Mouse (Mus musculus) limb, embryonic 13.5 days (tissue): ENCODE data around the gene Ppp1r14b. TPM values are rescaled to one million over a fixed set of nuclear protein-coding genes. Genes with fewer than 3 reads are reported as not detected.
A peak's percentile ranks its signal among the peaks of the same experiment; 100 is the strongest.
"Not testable (repeated sequence)": the region's sequence is repeated elsewhere in the genome, so short reads cannot be mapped to it uniquely, and the experiment has no call there.

Experiments used
- ATAC-seq: fragments of 200-750 bp; cut with Nextera tagmentation; 2 replicates; pipeline ENCODE4 v1.8.0; 2017; ENCODE audit warnings: low read depth, moderate number of reproducible peaks, moderate TSS enrichment; ENCODE audit not compliant: low FRiP score
- H3K27ac ChIP-seq: fragments of 300-500 bp; sonication (generic); 2 replicates; pipeline ENCODE4 v1.5.1; 2015; ENCODE audit warnings: inconsistent platforms, mild to moderate bottlenecking, moderate library complexity
- H3K27me3 ChIP-seq: fragments of 300-500 bp; sonication (generic); 2 replicates; pipeline ENCODE4 v1.6.1; 2015; ENCODE audit warnings: mild to moderate bottlenecking, inconsistent platforms
- H3K36me3 ChIP-seq: fragments of 300-500 bp; sonication (generic); 2 replicates; pipeline ENCODE4 v1.6.1; 2015; ENCODE audit warnings: inconsistent platforms, mild to moderate bottlenecking, moderate library complexity
- H3K4me1 ChIP-seq: fragments of 300-500 bp; sonication (generic); 2 replicates; pipeline ENCODE4 v1.6.1; 2015; ENCODE audit warnings: inconsistent platforms
- H3K4me2 ChIP-seq: fragments of 300-500 bp; sonication (generic); replicated peaks from 2 replicates; pipeline ENCODE4 v1.6.1; 2015; ENCODE audit warnings: inconsistent platforms, mild to moderate bottlenecking, moderate library complexity
- H3K4me3 ChIP-seq: fragments of 300-500 bp; sonication (generic); 2 replicates; pipeline ENCODE4 v1.5.1; 2015; ENCODE audit warnings: moderate library complexity, mild to moderate bottlenecking, inconsistent platforms
- H3K9ac ChIP-seq: fragments of 300-500 bp; sonication (generic); 2 replicates; pipeline ENCODE4 v1.6.1; 2015; ENCODE audit warnings: mild to moderate bottlenecking, inconsistent platforms
- H3K9me3 ChIP-seq: fragments of 300-500 bp; sonication (generic); 2 replicates; pipeline ENCODE4 v1.6.1; 2016; ENCODE audit warnings: inconsistent platforms
- WGBS: fragments of 180-500 bp; shearing (Covaris S2); methylation state at CpG from one replicate; pipeline ENCODE4 v1.1.7; 2015; 5-methylcytosine and 5-hydroxymethylcytosine counted together
- polyA plus RNA-seq: library from polyadenylated mRNA; unstranded; fragments of >200 nt; fragmentation: Nextera tagmentation; extraction: Ambion mirVana; gene quantifications from 2 replicates; pipeline ENCODE4 v1.2.1, GENCODE M21; 2015

The Ppp1r14b gene
- polyA plus RNA-seq, 1 experiment from 2014 or later: 151 TPM

- peak; percentile 90 for ATAC-seq
- peak overlapping the region; percentile 82 for H3K9ac ChIP-seq
These were observed 5.0 kb downstream of the Ppp1r14b start for GRCm38 (mm10) chr19:6979486-6980380.

GRCm38 (mm10) chr19:6980381-6981093 lies 5.8 kb downstream of the Ppp1r14b start, which contains the start of gene Fkbp2:
Gene Fkbp2 (minus strand): TSS chr19:6980501.
- Histone ChIP-seq H3K4me2 (peak within 1 kb of the TSS; percentile 93), H3K36me3 (peaks cover 55% of the 10 kb centered on the region), H3K4me1 (peaks cover 47% of the 10 kb centered on the region), H3K9me3 (no peaks in the 10 kb centered on the region), H3K27me3 (no peaks in the 10 kb centered on the region), H3K27ac (peak within 1 kb of the TSS; percentile 87), H3K9ac (peak within 1 kb of the TSS; percentile 82), H3K4me3 (peak within 1 kb of the TSS; percentile 70)
- peak; percentile 88 for ATAC-seq
- 1% methylated on average over 38 of the region's 38 CpGs for WGBS

More at GRCm38 (mm10) chr19:6979486-6980380, 5.0 kb downstream of the Ppp1r14b start:
- Histone ChIP-seq H3K4me3 (peak overlapping the region; percentile 70), H3K27ac (peak overlapping the region; percentile 87), H3K36me3 (peaks cover 47% of the 10 kb centered on the region), H3K27me3 (no peaks in the 10 kb centered on the region), H3K4me1 (peaks cover 47% of the 10 kb centered on the region), H3K9me3 (no peaks in the 10 kb centered on the region), H3K4me2 (peak overlapping the region; percentile 93)
- WGBS: 1% methylated on average over 59 of the region's 59 CpGs

GRCm38 (mm10) chr19:6981465-6981864 lies 6.7 kb downstream of the Ppp1r14b start:
- 90% methylated on average over 4 of the region's 4 CpGs for WGBS
- ATAC-seq: no peak
- peak overlapping the region; percentile 70 for H3K4me3 ChIP-seq
- H3K4me1 ChIP-seq: peaks cover 46% of the 10 kb centered on the region
- H3K9me3 ChIP-seq: no peaks in the 10 kb centered on the region
- peak overlapping the region; percentile 93 for H3K4me2 ChIP-seq
- no peaks in the 10 kb centered on the region for H3K27me3 ChIP-seq
- H3K9ac ChIP-seq: 0 out of 2 replicates have a peak overlapping the region, but pooled peaks have one; percentile 35
- no peak overlapping the region for H3K27ac ChIP-seq
- peaks cover 56% of the 10 kb centered on the region for H3K36me3 ChIP-seq

GRCm38 (mm10) chr19:6983621-6984020 lies 8.9 kb downstream of the Ppp1r14b start:
- Histone ChIP-seq H3K27ac (no peak overlapping the region), H3K36me3 (peaks cover 41% of the 10 kb centered on the region), H3K9ac (no peak overlapping the region), H3K27me3 (no peaks in the 10 kb centered on the region), H3K4me3 (no peak overlapping the region), H3K4me2 (no peak overlapping the region), H3K9me3 (no peaks in the 10 kb centered on the region), H3K4me1 (peaks cover 36% of the 10 kb centered on the region)
- ATAC-seq: no peak
- 95% methylated on average over 5 of the region's 5 CpGs for WGBS

DNA sequence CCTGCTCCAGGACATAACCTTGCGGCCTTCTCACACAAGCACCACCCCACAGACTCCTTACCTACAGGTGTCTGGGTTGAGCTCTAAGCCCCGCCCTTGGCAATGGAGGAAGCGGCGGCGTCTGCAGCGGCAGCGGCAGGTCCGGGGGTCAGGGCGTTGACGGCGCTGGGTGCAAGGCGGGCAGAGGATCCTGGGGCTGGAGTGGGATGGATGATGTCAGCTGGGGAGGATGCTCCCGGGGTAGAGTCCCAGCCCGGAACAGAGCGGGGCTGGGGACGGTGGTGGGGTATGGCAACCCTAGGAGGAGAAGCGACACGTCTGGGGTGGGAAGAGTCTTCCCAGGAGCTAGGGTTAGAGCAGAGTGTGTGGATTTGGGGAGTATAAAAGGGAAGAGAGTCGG lies 10.5 kb downstream of the Ppp1r14b start:
- no peaks in the 10 kb centered on the region for H3K9me3 ChIP-seq
- ATAC-seq: no peak
- no peak overlapping the region for H3K4me3 ChIP-seq
- peaks cover 42% of the 10 kb centered on the region for H3K36me3 ChIP-seq
- H3K4me2 ChIP-seq: no peak overlapping the region
- H3K27me3 ChIP-seq: no peaks in the 10 kb centered on the region
- H3K27ac ChIP-seq: no peak overlapping the region
- H3K4me1 ChIP-seq: peaks cover 27% of the 10 kb centered on the region
- WGBS: 80% methylated on average over 19 of the region's 19 CpGs
- H3K9ac ChIP-seq: 0 out of 2 replicates have a peak overlapping the region, but pooled peaks have one; percentile 94

- no peak for ATAC-seq
- Histone ChIP-seq H3K36me3 (peaks cover 42% of the 10 kb centered on the region), H3K9ac (peak overlapping the region; percentile 94), H3K27me3 (no peaks in the 10 kb centered on the region), H3K4me1 (peaks cover 23% of the 10 kb centered on the region), H3K9me3 (no peaks in the 10 kb centered on the region), H3K4me2 (peak overlapping the region; percentile 90), H3K4me3 (peak overlapping the region; percentile 87), H3K27ac (0 out of 2 replicates have a peak overlapping the region, but pooled peaks have one; percentile 83)
- WGBS: 82% methylated on average over 10 of the region's 10 CpGs
These were observed 11.4 kb downstream of the Ppp1r14b start for GRCm38 (mm10) chr19:6985951-6986708.

DNA sequence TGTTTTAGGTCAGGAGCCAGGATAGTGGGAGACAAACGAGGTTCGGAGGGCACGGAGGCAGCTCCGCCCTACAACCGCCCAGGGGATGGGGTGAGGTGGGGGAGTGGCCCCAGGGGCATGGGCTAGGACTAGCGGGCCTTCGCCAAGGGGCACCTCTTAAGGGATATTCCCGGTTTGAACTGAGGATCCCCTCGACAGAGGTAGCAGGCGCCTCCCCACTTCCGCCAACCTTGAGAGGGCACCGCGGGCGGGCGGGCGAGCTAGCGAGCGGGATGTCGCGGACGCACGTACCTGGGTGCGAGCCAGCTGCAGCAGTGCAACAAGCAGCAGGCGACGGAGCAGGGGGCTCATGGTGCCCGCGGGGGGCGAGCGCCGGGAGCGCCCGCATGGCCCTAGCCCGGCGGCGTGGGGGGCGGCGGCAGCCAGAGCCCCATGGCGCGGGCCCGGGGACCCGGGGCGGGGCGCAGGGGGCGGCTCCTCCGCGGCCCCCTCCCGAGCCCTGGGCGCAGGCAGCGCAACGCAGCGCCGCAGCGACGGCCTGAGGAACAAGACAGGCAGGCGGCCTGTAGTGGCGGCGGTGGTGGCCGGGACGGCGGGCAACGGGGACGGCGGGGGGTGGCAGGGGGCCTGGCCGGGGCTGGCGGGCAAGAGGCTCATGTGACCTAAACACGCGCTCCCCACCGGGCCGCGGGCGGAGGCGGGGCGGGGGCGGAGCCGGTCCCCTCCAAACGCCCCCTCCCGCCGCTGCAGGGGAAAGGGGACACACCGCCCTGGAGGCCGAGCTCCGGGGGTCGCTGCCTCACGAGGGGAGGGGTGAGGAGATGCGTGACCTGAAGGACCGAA lies 12.5 kb downstream of the Ppp1r14b start, which contains the start of gene Vegfb:
Gene Vegfb, minus strand, starts transcription at position 591 of the 843 bp plus-strand sequence.
- H3K9me3 ChIP-seq: no peaks in the 10 kb centered on the region
- peaks cover 34% of the 10 kb centered on the region for H3K36me3 ChIP-seq
- H3K4me1 ChIP-seq: peaks cover 26% of the 10 kb centered on the region
- 2% methylated on average over 70 of the region's 85 CpGs for WGBS
- H3K4me2 ChIP-seq: peak within 1 kb of the TSS; percentile 90
- H3K4me3 ChIP-seq: peak within 1 kb of the TSS; percentile 87
- ATAC-seq: peak; percentile 66
- no peaks in the 10 kb centered on the region for H3K27me3 ChIP-seq
- peak within 1 kb of the TSS; percentile 83 for H3K27ac ChIP-seq
- peak within 1 kb of the TSS; percentile 94 for H3K9ac ChIP-seq

GRCm38 (mm10) chr19:6987904-6988285 lies 13.1 kb downstream of the Ppp1r14b start:
- peaks cover 28% of the 10 kb centered on the region for H3K4me1 ChIP-seq
- ATAC-seq: no peak
- 3% methylated on average over 8 of the region's 8 CpGs for WGBS
- H3K4me3 ChIP-seq: peak overlapping the region; percentile 87
- no peaks in the 10 kb centered on the region for H3K27me3 ChIP-seq
- H3K9me3 ChIP-seq: no peaks in the 10 kb centered on the region
- H3K4me2 ChIP-seq: peak overlapping the region; percentile 90
- peaks cover 28% of the 10 kb centered on the region for H3K36me3 ChIP-seq
- H3K27ac ChIP-seq: peak overlapping the region; percentile 83; the same call in 1 of the 2 replicates
- peak overlapping the region; percentile 94 for H3K9ac ChIP-seq

DNA sequence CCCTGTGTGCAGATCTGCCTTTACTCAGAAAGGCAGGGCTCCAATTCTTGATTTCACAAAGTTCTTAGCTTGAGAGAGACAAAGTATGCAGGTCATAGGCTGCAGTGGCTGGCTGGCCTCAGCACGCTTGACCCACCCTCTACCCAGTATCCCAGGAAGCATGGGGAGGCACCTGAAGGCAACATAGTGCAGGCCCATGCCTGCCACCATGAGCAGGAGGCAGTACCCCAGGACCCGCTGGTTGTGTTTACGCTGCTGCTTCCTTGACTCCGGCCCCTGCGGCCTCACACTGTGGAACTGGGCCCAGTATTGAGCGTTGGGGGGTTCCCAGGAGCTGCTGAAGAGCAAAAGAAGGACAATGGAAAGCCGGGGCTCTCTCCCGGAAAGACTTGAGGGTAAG lies 14.5 kb downstream of the Ppp1r14b start:
- H3K27me3 ChIP-seq: no peaks in the 10 kb centered on the region
- WGBS: 90% methylated on average over 8 of the region's 8 CpGs
- no peak overlapping the region for H3K9ac ChIP-seq
- peaks cover 35% of the 10 kb centered on the region for H3K4me1 ChIP-seq
- peaks cover 16% of the 10 kb centered on the region for H3K36me3 ChIP-seq
- no peak overlapping the region for H3K4me3 ChIP-seq
- H3K4me2 ChIP-seq: no peak overlapping the region
- H3K9me3 ChIP-seq: no peaks in the 10 kb centered on the region
- no peak for ATAC-seq
- H3K27ac ChIP-seq: no peak overlapping the region

- H3K4me3 ChIP-seq: no peak overlapping the region
- H3K36me3 ChIP-seq: 0 out of 2 replicates have a peak, but pooled peaks cover 4% of the 10 kb centered on the region
- peaks cover 48% of the 10 kb centered on the region for H3K4me1 ChIP-seq
- no peak overlapping the region for H3K27ac ChIP-seq
- H3K4me2 ChIP-seq: no peak overlapping the region
- no peaks in the 10 kb centered on the region for H3K27me3 ChIP-seq
- H3K9me3 ChIP-seq: no peaks in the 10 kb centered on the region
- ATAC-seq: no peak
- no peak overlapping the region for H3K9ac ChIP-seq
- 85% methylated on average over 6 of the region's 6 CpGs for WGBS
These were observed 15.9 kb downstream of the Ppp1r14b start for GRCm38 (mm10) chr19:6990712-6991111.

GRCm38 (mm10) chr19:6991166-6991565 lies 16.4 kb downstream of the Ppp1r14b start:
- H3K27ac ChIP-seq, H3K9me3 ChIP-seq, H3K27me3 ChIP-seq, H3K4me2 ChIP-seq, H3K9ac ChIP-seq, H3K36me3 ChIP-seq, H3K4me3 ChIP-seq, ATAC-seq: not testable (repeated sequence)
- WGBS: 94% methylated on average over 6 of the region's 6 CpGs
- H3K4me1 ChIP-seq: peaks cover 44% of the 10 kb centered on the region
